Mouse (Mus musculus): ENCODE results near the gene Meis3. TPM values are rescaled to one million over a fixed set of nuclear protein-coding genes. Genes with fewer than 3 reads are reported as not detected.

Gene Meis3
- polyA plus RNA-seq, 1 experiment: 21.9 TPM

GRCm38 (mm10) chr7:16175542-16175931, 647 bp downstream of the Meis3 start:
- no peaks in the 10 kb centered on the region for H3K36me3 ChIP-seq (ENCODE audit: control insufficient read depth, insufficient read depth, low read length)
- 2% methylated on average over 10 of the region's 10 CpGs for WGBS
- H3K27ac ChIP-seq (ENCODE audit: insufficient read depth, low read length): 0 out of 2 replicates have a peak overlapping the region, but pooled peaks have one; percentile 21
- peaks cover 5% of the 10 kb centered on the region for H3K27me3 ChIP-seq (ENCODE audit: control insufficient read depth, insufficient read depth, low read length)
- H3K4me3 ChIP-seq (ENCODE audit: extremely low read depth, insufficient read depth, insufficient read length): peak overlapping the region; percentile 72
- TF ChIP-seq POLR2A (IDR thresholded peaks at IDR 0.05; ENCODE audit: low read depth, low read length): no peak
- TF ChIP-seq CTCF (IDR thresholded peaks at IDR 0.05; ENCODE audit: extremely low read depth, insufficient read depth, insufficient read length, insufficient replicate concordance): no peak
- no peak for DNase-seq (ENCODE audit: low read depth in 1 of 2, low spot score in 2 of 2)
- peaks cover 2% of the 10 kb centered on the region; the same call in 1 of the 2 replicates for H3K4me1 ChIP-seq (ENCODE audit: control insufficient read depth, insufficient read depth, insufficient read length)

GRCm38 (mm10) chr7:16178114-16178513, 3.2 kb downstream of the Meis3 start:
- TF ChIP-seq POLR2A (IDR thresholded peaks at IDR 0.05; ENCODE audit: low read depth, low read length): no peak
- no peak for TF ChIP-seq CTCF (IDR thresholded peaks at IDR 0.05; ENCODE audit: extremely low read depth, insufficient read depth, insufficient read length, insufficient replicate concordance)
- no peak overlapping the region for H3K27ac ChIP-seq (ENCODE audit: insufficient read depth, low read length)
- no peak for DNase-seq (ENCODE audit: low read depth in 1 of 2, low spot score in 2 of 2)
- peaks cover 5% of the 10 kb centered on the region for H3K27me3 ChIP-seq (ENCODE audit: control insufficient read depth, insufficient read depth, low read length)
- H3K36me3 ChIP-seq (ENCODE audit: control insufficient read depth, insufficient read depth, low read length): no peaks in the 10 kb centered on the region
- WGBS: 42% methylated on average over 4 of the region's 4 CpGs
- no peak overlapping the region for H3K4me3 ChIP-seq (ENCODE audit: extremely low read depth, insufficient read depth, insufficient read length)
- peaks cover 2% of the 10 kb centered on the region; the same call in 1 of the 2 replicates for H3K4me1 ChIP-seq (ENCODE audit: control insufficient read depth, insufficient read depth, insufficient read length)

GRCm38 (mm10) chr7:16183663-16184062, 8.8 kb downstream of the Meis3 start:
- no peak overlapping the region for H3K4me3 ChIP-seq (ENCODE audit: extremely low read depth, insufficient read depth, insufficient read length)
- H3K4me1 ChIP-seq (ENCODE audit: control insufficient read depth, insufficient read depth, insufficient read length): no peaks in the 10 kb centered on the region
- DNase-seq (ENCODE audit: low read depth in 1 of 2, low spot score in 2 of 2): peak in 1 of 2 experiments; percentile 39
- no peak overlapping the region for H3K27ac ChIP-seq (ENCODE audit: insufficient read depth, low read length)
- 25% methylated on average over 8 of the region's 8 CpGs for WGBS
- no peaks in the 10 kb centered on the region for H3K36me3 ChIP-seq (ENCODE audit: control insufficient read depth, insufficient read depth, low read length)
- TF ChIP-seq CTCF (IDR thresholded peaks at IDR 0.05; ENCODE audit: extremely low read depth, insufficient read depth, insufficient read length, insufficient replicate concordance) (no peak), POLR2A (IDR thresholded peaks at IDR 0.05; ENCODE audit: low read depth, low read length) (no peak)
- no peaks in the 10 kb centered on the region for H3K27me3 ChIP-seq (ENCODE audit: control insufficient read depth, insufficient read depth, low read length)

- 0 out of 2 replicates have a peak, but pooled peaks cover 2% of the 10 kb centered on the region for H3K4me1 ChIP-seq (ENCODE audit: control insufficient read depth, insufficient read depth, insufficient read length)
- TF ChIP-seq POLR2A (IDR thresholded peaks at IDR 0.05; ENCODE audit: low read depth, low read length) (no peak), CTCF (IDR thresholded peaks at IDR 0.05; ENCODE audit: extremely low read depth, insufficient read depth, insufficient read length, insufficient replicate concordance) (no peak)
- no peak overlapping the region for H3K27ac ChIP-seq (ENCODE audit: insufficient read depth, low read length)
- H3K4me3 ChIP-seq (ENCODE audit: extremely low read depth, insufficient read depth, insufficient read length): no peak overlapping the region
- WGBS: 72% methylated on average over 8 of the region's 8 CpGs
- DNase-seq (ENCODE audit: low read depth in 1 of 2, low spot score in 2 of 2): no peak
- H3K36me3 ChIP-seq (ENCODE audit: control insufficient read depth, insufficient read depth, low read length): no peaks in the 10 kb centered on the region
- H3K27me3 ChIP-seq (ENCODE audit: control insufficient read depth, insufficient read depth, low read length): no peaks in the 10 kb centered on the region
Measured at GRCm38 (mm10) chr7:16187494-16187893, 12.6 kb downstream of the Meis3 start.

GRCm38 (mm10) chr7:16192315-16192714, 17.4 kb downstream of the Meis3 start:
- DNase-seq (ENCODE audit: low read depth in 1 of 2, low spot score in 2 of 2): peak in 1 of 2 experiments; percentile 64
- Histone ChIP-seq H3K4me1 (ENCODE audit: control insufficient read depth, insufficient read depth, insufficient read length) (peaks cover 12% of the 10 kb centered on the region; the same call in 1 of the 2 replicates), H3K27me3 (ENCODE audit: control insufficient read depth, insufficient read depth, low read length) (no peaks in the 10 kb centered on the region), H3K36me3 (ENCODE audit: control insufficient read depth, insufficient read depth, low read length) (peaks cover 1% of the 10 kb centered on the region; the same call in 1 of the 2 replicates), H3K27ac (ENCODE audit: insufficient read depth, low read length) (no peak overlapping the region), H3K4me3 (ENCODE audit: extremely low read depth, insufficient read depth, insufficient read length) (no peak overlapping the region)
- WGBS: 18% methylated on average over 5 of the region's 5 CpGs
- TF ChIP-seq POLR2A (IDR thresholded peaks at IDR 0.05; ENCODE audit: low read depth, low read length): no peak
- peak; percentile 71 for TF ChIP-seq CTCF (IDR thresholded peaks at IDR 0.05; ENCODE audit: extremely low read depth, insufficient read depth, insufficient read length, insufficient replicate concordance)

GRCm38 (mm10) chr7:16193702-16194101, 18.8 kb downstream of the Meis3 start:
- 5% methylated on average over 3 of the region's 3 CpGs for WGBS

GRCm38 (mm10) chr7:16196616-16197015, 21.7 kb downstream of the Meis3 start:
- H3K27me3 ChIP-seq (ENCODE audit: control insufficient read depth, insufficient read depth, low read length): no peaks in the 10 kb centered on the region
- H3K4me1 ChIP-seq (ENCODE audit: control insufficient read depth, insufficient read depth, insufficient read length): peaks cover 14% of the 10 kb centered on the region; the same call in 1 of the 2 replicates
- WGBS: 63% methylated on average over 6 of the region's 6 CpGs
- H3K27ac ChIP-seq (ENCODE audit: insufficient read depth, low read length): no peak overlapping the region
- peaks cover 9% of the 10 kb centered on the region for H3K36me3 ChIP-seq (ENCODE audit: control insufficient read depth, insufficient read depth, low read length)
- no peak overlapping the region for H3K4me3 ChIP-seq (ENCODE audit: extremely low read depth, insufficient read depth, insufficient read length)
- TF ChIP-seq CTCF (IDR thresholded peaks at IDR 0.05; ENCODE audit: extremely low read depth, insufficient read depth, insufficient read length, insufficient replicate concordance): no peak
- no peak for TF ChIP-seq POLR2A (IDR thresholded peaks at IDR 0.05; ENCODE audit: low read depth, low read length)
- DNase-seq (ENCODE audit: low read depth in 1 of 2, low spot score in 2 of 2): no peak

More at GRCm38 (mm10) chr7:16193702-16194101, 18.8 kb downstream of the Meis3 start:
- DNase-seq (ENCODE audit: low read depth in 1 of 2, low spot score in 2 of 2): peak in 1 of 2 experiments; percentile 36
- H3K36me3 ChIP-seq (ENCODE audit: control insufficient read depth, insufficient read depth, low read length): peaks cover 4% of the 10 kb centered on the region; the same call in 1 of the 2 replicates
- no peaks in the 10 kb centered on the region for H3K27me3 ChIP-seq (ENCODE audit: control insufficient read depth, insufficient read depth, low read length)
- H3K4me1 ChIP-seq (ENCODE audit: control insufficient read depth, insufficient read depth, insufficient read length): peaks cover 14% of the 10 kb centered on the region; the same call in 1 of the 2 replicates
- no peak overlapping the region for H3K4me3 ChIP-seq (ENCODE audit: extremely low read depth, insufficient read depth, insufficient read length)
- TF ChIP-seq POLR2A (IDR thresholded peaks at IDR 0.05; ENCODE audit: low read depth, low read length) (no peak), CTCF (IDR thresholded peaks at IDR 0.05; ENCODE audit: extremely low read depth, insufficient read depth, insufficient read length, insufficient replicate concordance) (no peak)
- H3K27ac ChIP-seq (ENCODE audit: insufficient read depth, low read length): peak overlapping the region; percentile 54

All from spleen, adult 2 months (tissue).